Mouse (Mus musculus): Measurements from ENCODE around the gene Slc30a5. TPM values are rescaled to one million over a fixed set of nuclear protein-coding genes. Genes with fewer than 3 reads are reported as not detected.

Slc30a5 gene
- total and polyA plus RNA-seq, 3 experiments = 57.4 to 58.3 TPM; not detected in 1

- H3K9ac ChIP-seq (ENCODE audit: control insufficient read depth, low read depth, low read length, poor library complexity, severe bottlenecking) = no peak overlapping the region
- no peaks in the 10 kb centered on the region for H3K79me2 ChIP-seq (ENCODE audit: control insufficient read depth, insufficient read depth, low read length, poor library complexity)
- peaks cover 0 to 18% of the 10 kb centered on the region in 2 experiments for H3K4me1 ChIP-seq (ENCODE audit: control insufficient read depth in 1 of 2, insufficient read depth in 2 of 2, low read length in 2 of 2)
- H3K27me3 ChIP-seq (ENCODE audit: control insufficient read depth in 1 of 2, insufficient read depth in 2 of 2, low read length in 2 of 2) = peaks cover 0 to 1% of the 10 kb centered on the region in 2 experiments; a peak in 2 of 4 replicates
- no peak overlapping the region for H3K27ac ChIP-seq (ENCODE audit: control insufficient read depth, low read depth, low read length)
- no peak for DNase-seq (ENCODE audit: low read depth, low spot score)
- no peaks in the 10 kb centered on the region for H3K9me3 ChIP-seq (replicated peaks; ENCODE audit: insufficient read depth, low read length)
- H3K4me3 ChIP-seq (ENCODE audit: control insufficient read depth in 1 of 2, insufficient read depth in 1 of 2, low read depth in 2 of 2, low read length in 2 of 2) = no peak overlapping the region
- TF ChIP-seq MAZ (IDR thresholded peaks at IDR 0.05; ENCODE audit: low read depth, low read length) = no peak
- no peak for TF ChIP-seq ZKSCAN1 (IDR thresholded peaks at IDR 0.05; ENCODE audit: low read depth, low read length)
- TF ChIP-seq GATA1 (IDR thresholded peaks at IDR 0.05; ENCODE audit: low read depth, low read length) = no peak
- TF ChIP-seq CHD2 (IDR thresholded peaks at IDR 0.05; ENCODE audit: low read length) = no peak
- no peak for TF ChIP-seq JUND (IDR thresholded peaks at IDR 0.05; ENCODE audit: low read depth, low read length)
- TF ChIP-seq ZNF384 (IDR thresholded peaks at IDR 0.05; ENCODE audit: low read depth, low read length) = no peak
- TF ChIP-seq POLR2AphosphoS5 (IDR thresholded peaks at IDR 0.05; ENCODE audit: borderline replicate concordance, low read depth, low read length) = no peak
- TF ChIP-seq POLR2A (IDR thresholded peaks at IDR 0.05; ENCODE audit: control insufficient read depth in 1 of 2, insufficient read depth in 1 of 2, low read depth in 1 of 2, low read length in 2 of 2, poor library complexity in 1 of 2) = no peak
- TF ChIP-seq MYC (IDR thresholded peaks at IDR 0.05; ENCODE audit: low read depth, low read length) = no peak
- no peak for TF ChIP-seq MAX (IDR thresholded peaks at IDR 0.05; ENCODE audit: low read length)
- TF ChIP-seq POLR2AphosphoS2 (IDR thresholded peaks at IDR 0.05; ENCODE audit: low read length) = no peak
- TF ChIP-seq ELF1 (IDR thresholded peaks at IDR 0.05; ENCODE audit: low read depth, low read length) = no peak
- no peak for TF ChIP-seq KAT2A (conservative IDR thresholded peaks at IDR 0.05; ENCODE audit: low read depth, low read length)
- no peak for TF ChIP-seq TBP (IDR thresholded peaks at IDR 0.05; ENCODE audit: low read depth, low read length)
- no peak for TF ChIP-seq USF2 (IDR thresholded peaks at IDR 0.05; ENCODE audit: borderline replicate concordance in 1 of 2, insufficient read depth in 1 of 2, low read depth in 1 of 2, low read length in 2 of 2)
- peaks cover 0 to 17% of the 10 kb centered on the region in 2 experiments; a peak in 2 of 4 replicates for H3K36me3 ChIP-seq (ENCODE audit: control insufficient read depth in 1 of 2, insufficient read depth in 2 of 2, low read length in 2 of 2)
These were observed 46.1 kb upstream of the Slc30a5 start for GRCm38 (mm10) chr13:100879326-100879725.

GRCm38 (mm10) chr13:100878264-100878663, 45.0 kb upstream of the Slc30a5 start:
- no peak for TF ChIP-seq UBTF (IDR thresholded peaks at IDR 0.05; ENCODE audit: borderline replicate concordance, insufficient read depth, low read depth, low read length)
- TF ChIP-seq MYB (IDR thresholded peaks at IDR 0.05; ENCODE audit: low read depth, low read length) = no peak
- TF ChIP-seq POLR2AphosphoS2 (IDR thresholded peaks at IDR 0.05; ENCODE audit: low read length) = no peak
- no peak for TF ChIP-seq KAT2A (conservative IDR thresholded peaks at IDR 0.05; ENCODE audit: low read depth, low read length)
- TF ChIP-seq CTCF (IDR thresholded peaks at IDR 0.05 in 2 of 3, conservative IDR thresholded peaks at IDR 0.05 in 1 of 3; ENCODE audit: control insufficient read depth in 1 of 3, insufficient read depth in 1 of 3, low read depth in 2 of 3, low read length in 3 of 3, poor library complexity in 1 of 3, severe bottlenecking in 1 of 3) = no peak
- TF ChIP-seq TCF12 (IDR thresholded peaks at IDR 0.05; ENCODE audit: low read depth, low read length) = no peak
- no peak for TF ChIP-seq ETS1 (IDR thresholded peaks at IDR 0.05; ENCODE audit: low read depth, low read length)
- Histone ChIP-seq H3K9me3 (replicated peaks; ENCODE audit: insufficient read depth, low read length) (no peaks in the 10 kb centered on the region), H3K27ac (ENCODE audit: control insufficient read depth, low read depth, low read length) (no peak overlapping the region), H3K27me3 (ENCODE audit: control insufficient read depth in 1 of 2, insufficient read depth in 2 of 2, low read length in 2 of 2) (peaks cover 0 to 1% of the 10 kb centered on the region in 2 experiments; a peak in 2 of 4 replicates), H3K36me3 (ENCODE audit: control insufficient read depth in 1 of 2, insufficient read depth in 2 of 2, low read length in 2 of 2) (peaks cover 0 to 15% of the 10 kb centered on the region in 2 experiments; a peak in 2 of 4 replicates), H3K4me3 (ENCODE audit: control insufficient read depth in 1 of 2, insufficient read depth in 1 of 2, low read depth in 2 of 2, low read length in 2 of 2) (no peak overlapping the region), H3K4me1 (ENCODE audit: control insufficient read depth in 1 of 2, insufficient read depth in 2 of 2, low read length in 2 of 2) (peaks cover 0 to 20% of the 10 kb centered on the region in 2 experiments), H3K79me2 (ENCODE audit: control insufficient read depth, insufficient read depth, low read length, poor library complexity) (no peaks in the 10 kb centered on the region), H3K9ac (ENCODE audit: control insufficient read depth, low read depth, low read length, poor library complexity, severe bottlenecking) (no peak overlapping the region)
- DNase-seq (ENCODE audit: low read depth, low spot score) = no peak
